Mouse (Mus musculus) retina, postnatal 1 day (tissue): ENCODE results near the gene Rbm5.
A peak's percentile ranks its signal among the peaks of the same experiment; 100 is the strongest.

Source experiments
- DNase-seq: peaks from one replicate; pipeline ENCODE4 v3.0.0-alpha.2; 2012

Gene Rbm5

GRCm38 (mm10) chr9:107728919-107729670, 41.7 kb downstream of the Rbm5 start:
- peak; percentile 65 for DNase-seq

- DNase-seq = peak; percentile 37
Measured at GRCm38 (mm10) chr9:107727041-107727440, 43.8 kb downstream of the Rbm5 start.

GRCm38 (mm10) chr9:107724796-107725195, 46.0 kb downstream of the Rbm5 start:
- DNase-seq = no peak

- DNase-seq = peak; percentile 82
Measured at GRCm38 (mm10) chr9:107723794-107724531, 46.8 kb downstream of the Rbm5 start.

GRCm38 (mm10) chr9:107723292-107723691, 47.5 kb downstream of the Rbm5 start:
- DNase-seq = no peak

- peak; percentile 36 for DNase-seq
Measured at GRCm38 (mm10) chr9:107718781-107719540, 51.8 kb downstream of the Rbm5 start.

GRCm38 (mm10) chr9:107716951-107717350, 53.8 kb downstream of the Rbm5 start:
- peak; percentile 78 for DNase-seq

- DNase-seq = no peak
Measured at GRCm38 (mm10) chr9:107715632-107716031, 55.2 kb downstream of the Rbm5 start.

GRCm38 (mm10) chr9:107714221-107714952, 56.4 kb downstream of the Rbm5 start:
- DNase-seq = peak; percentile 79

- DNase-seq = peak; percentile 93
Measured at GRCm38 (mm10) chr9:107709697-107710483, 60.9 kb downstream of the Rbm5 start, which contains the start of gene Sema3f. Gene Sema3f, minus strand, starts transcription at chr9:107710475.

- DNase-seq = peak; percentile 27
Measured at GRCm38 (mm10) chr9:107709096-107709696, 61.6 kb downstream of the Rbm5 start.

GRCm38 (mm10) chr9:107708439-107709095, 62.2 kb downstream of the Rbm5 start:
- no peak for DNase-seq

GRCm38 (mm10) chr9:107707701-107708438, 62.9 kb downstream of the Rbm5 start:
- DNase-seq = peak; percentile 54

GRCm38 (mm10) chr9:107706781-107707211, 64.0 kb downstream of the Rbm5 start:
- peak; percentile 52 for DNase-seq

GRCm38 (mm10) chr9:107703337-107704122, 67.3 kb downstream of the Rbm5 start:
- no peak for DNase-seq

GRCm38 (mm10) chr9:107702606-107703185, 68.1 kb downstream of the Rbm5 start:
- DNase-seq = no peak

GRCm38 (mm10) chr9:107701594-107701993, 69.2 kb downstream of the Rbm5 start:
- no peak for DNase-seq

- DNase-seq = no peak
Measured at GRCm38 (mm10) chr9:107700114-107700571, 70.7 kb downstream of the Rbm5 start.
